Mouse (Mus musculus): ENCODE measurements at regions not wholly inside any gene's neighbourhood (a gene's known extent, or its start where the extent isn't known, plus 50 kb on each side); places are given as distances from the start of the nearest gene placed in this dataset.

DNA sequence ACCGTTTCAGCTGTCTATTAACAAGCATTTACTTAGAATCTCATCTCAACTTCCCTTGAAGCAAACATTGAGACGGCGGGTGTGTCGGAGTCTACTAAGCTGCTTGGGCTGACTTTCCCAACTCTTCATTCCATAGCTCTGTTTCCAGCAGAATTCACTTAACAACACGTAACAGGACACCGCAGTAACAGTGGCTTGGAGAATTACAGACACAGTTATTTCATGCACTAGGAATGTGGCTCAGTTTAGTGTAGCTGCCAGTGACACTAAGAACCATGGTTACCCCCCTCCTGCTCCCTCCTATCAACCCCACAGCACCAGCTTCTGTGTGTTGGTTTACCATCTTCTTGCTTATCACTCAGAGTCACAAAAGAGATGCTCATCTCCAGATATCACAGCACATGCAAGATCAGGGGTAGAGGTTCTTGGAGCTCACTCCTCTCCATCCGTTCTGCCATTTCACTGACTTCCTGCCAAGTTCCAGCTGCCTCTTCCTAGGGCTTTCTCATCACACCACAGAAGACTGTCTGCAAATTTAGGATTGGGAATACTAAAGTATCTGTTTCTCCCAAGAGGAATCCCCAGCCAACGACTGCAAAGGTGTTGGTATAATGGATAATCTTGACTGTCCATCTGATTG lies 90.7 kb downstream of the Banf2 start:
- DNase-seq (ENCODE audit: low read depth, low spot score) = no peak

DNA sequence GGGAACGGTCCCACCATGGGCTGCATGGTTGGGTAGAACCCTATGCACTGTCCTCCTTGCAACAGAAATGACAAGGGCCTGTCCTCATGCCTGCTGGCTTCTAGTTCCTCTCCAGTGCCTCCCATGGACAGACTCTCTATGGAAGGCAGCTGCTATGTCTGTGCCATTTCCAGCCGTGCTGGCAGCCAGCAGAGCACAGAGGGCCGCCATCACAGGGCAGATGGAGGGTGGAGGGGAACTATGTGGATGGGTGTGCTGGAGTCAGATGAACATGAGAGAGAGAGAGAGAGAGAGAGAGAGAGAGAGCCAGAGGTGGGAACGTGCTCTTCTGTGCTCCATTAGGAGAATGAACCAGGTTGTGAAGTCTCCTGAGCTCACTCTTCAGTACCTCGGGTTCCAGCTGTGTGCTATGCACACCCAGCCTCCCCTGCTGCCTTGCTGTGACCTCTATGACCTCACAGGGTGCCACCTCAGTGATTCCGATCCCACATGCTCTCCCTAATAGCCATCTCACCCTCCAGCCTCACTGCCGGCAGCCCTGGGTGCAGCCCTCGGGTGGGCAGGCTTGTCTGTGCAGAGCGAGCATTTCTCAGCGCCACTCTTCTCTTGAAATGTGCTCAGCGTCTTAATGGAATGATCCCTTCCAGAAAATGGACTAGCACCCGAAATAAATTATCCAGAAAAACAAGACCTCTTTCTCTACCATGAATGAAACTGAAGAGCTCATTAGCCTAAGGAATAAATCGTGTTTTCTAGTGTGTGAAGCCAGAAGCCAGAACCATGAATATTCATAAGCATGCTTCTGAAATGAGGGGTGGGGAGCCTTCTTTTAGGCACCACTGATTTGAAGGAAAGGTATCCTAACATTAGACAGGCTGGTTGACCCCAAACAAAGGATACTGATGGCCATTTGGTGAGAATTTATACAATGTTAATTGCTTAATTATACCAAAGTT lies 94.5 kb downstream of the Banf2 start:
- DNase-seq (ENCODE audit: low read depth, low spot score) = no peak

DNA sequence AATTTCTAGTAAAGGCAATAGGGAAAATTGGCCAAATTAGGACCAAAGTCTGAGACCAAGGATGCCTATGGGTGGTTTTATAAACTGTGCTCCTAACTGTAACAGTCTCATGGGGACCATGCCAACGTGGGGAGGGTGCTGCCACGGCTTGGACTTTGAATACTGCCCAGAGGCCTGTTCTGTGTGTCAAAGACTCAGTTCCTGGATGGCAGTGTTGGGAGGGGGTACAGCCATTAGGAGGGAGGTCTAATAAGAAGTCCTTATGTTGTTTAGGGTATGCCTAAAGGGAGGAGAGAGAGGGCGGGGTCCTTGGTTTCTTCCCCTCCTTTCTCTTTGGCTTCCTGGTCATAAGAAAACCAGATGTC lies 95.2 kb downstream of the Banf2 start:
- no peak for DNase-seq (ENCODE audit: low read depth, low spot score)

DNA sequence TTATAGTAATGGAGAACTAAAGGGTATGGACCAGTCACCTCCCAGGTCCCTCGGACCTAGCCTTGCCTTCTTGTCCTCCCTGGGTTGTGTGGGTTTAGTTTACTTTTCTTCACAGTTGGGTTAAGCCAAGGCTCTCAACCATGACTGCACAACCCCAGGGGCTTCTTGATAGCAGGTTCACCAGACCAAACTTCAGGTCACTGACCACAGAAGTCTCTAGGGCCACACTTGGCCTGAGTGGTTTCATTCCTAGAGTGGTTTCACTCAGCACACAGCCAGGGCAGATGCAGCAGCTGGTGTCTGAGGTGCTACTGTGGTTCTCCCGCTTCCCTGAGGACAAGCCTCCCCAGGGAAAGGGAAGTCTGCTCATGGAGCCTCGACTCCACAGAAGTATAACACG lies 95.7 kb downstream of the Banf2 start:
- no peak for DNase-seq (ENCODE audit: low read depth, low spot score)

- no peak for DNase-seq (ENCODE audit: low read depth, low spot score)
Measured at GRCm38 (mm10) chr2:144133806-144134574, 101.1 kb downstream of the Banf2 start.

- no peak for DNase-seq (ENCODE audit: low read depth, low spot score)
Measured at GRCm38 (mm10) chr2:144134575-144134958, 101.7 kb downstream of the Banf2 start.

- no peak for DNase-seq (ENCODE audit: low read depth, low spot score)
Measured at GRCm38 (mm10) chr2:144135586-144135985, 102.7 kb downstream of the Banf2 start.

GRCm38 (mm10) chr2:144143620-144144384 lies 110.9 kb downstream of the Banf2 start:
- DNase-seq (ENCODE audit: low read depth, low spot score) = no peak

GRCm38 (mm10) chr2:144144486-144145136 lies 111.8 kb downstream of the Banf2 start:
- no peak for DNase-seq (ENCODE audit: low read depth, low spot score)

- peak; percentile 13 for DNase-seq (ENCODE audit: low read depth, low spot score)
Measured at GRCm38 (mm10) chr2:144156456-144157211, 113.8 kb upstream of the Mgme1 start.

GRCm38 (mm10) chr2:144157343-144157742 lies 113.1 kb upstream of the Mgme1 start:
- peak; percentile 15 for DNase-seq (ENCODE audit: low read depth, low spot score)

GRCm38 (mm10) chr2:144158256-144158655 lies 112.2 kb upstream of the Mgme1 start:
- DNase-seq (ENCODE audit: low read depth, low spot score) = no peak

- DNase-seq (ENCODE audit: low read depth, low spot score) = no peak
Measured at GRCm38 (mm10) chr2:144159854-144160331, 110.6 kb upstream of the Mgme1 start.

GRCm38 (mm10) chr2:144160434-144160833 lies 110.0 kb upstream of the Mgme1 start:
- no peak for DNase-seq (ENCODE audit: low read depth, low spot score)

- no peak for DNase-seq (ENCODE audit: low read depth, low spot score)
Measured at GRCm38 (mm10) chr2:144161852-144162251, 108.6 kb upstream of the Mgme1 start.

DNA sequence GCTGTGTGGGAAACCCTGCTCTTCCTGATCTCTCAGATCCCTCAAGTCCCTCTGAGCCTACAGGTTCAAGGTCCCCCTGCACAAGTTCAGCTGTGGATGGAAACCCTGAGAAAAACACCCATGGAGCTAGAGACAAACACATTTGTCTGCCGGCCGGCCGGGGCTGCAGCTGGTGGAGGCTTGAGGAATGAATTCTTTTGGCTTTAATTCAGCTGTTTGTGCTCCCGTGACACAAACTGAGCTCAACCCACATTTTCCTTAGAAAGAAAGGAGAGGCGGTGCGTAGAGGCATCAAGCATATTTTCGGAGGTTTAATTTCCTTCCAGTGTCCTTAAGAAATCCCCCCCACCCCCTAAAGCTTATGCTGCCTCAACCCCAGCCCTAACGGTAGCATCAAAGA lies 106.4 kb upstream of the Mgme1 start:
- DNase-seq (ENCODE audit: low read depth, low spot score) = no peak

GRCm38 (mm10) chr2:144164986-144165821 lies 105.3 kb upstream of the Mgme1 start:
- DNase-seq (ENCODE audit: low read depth, low spot score) = peak; percentile 74

DNA sequence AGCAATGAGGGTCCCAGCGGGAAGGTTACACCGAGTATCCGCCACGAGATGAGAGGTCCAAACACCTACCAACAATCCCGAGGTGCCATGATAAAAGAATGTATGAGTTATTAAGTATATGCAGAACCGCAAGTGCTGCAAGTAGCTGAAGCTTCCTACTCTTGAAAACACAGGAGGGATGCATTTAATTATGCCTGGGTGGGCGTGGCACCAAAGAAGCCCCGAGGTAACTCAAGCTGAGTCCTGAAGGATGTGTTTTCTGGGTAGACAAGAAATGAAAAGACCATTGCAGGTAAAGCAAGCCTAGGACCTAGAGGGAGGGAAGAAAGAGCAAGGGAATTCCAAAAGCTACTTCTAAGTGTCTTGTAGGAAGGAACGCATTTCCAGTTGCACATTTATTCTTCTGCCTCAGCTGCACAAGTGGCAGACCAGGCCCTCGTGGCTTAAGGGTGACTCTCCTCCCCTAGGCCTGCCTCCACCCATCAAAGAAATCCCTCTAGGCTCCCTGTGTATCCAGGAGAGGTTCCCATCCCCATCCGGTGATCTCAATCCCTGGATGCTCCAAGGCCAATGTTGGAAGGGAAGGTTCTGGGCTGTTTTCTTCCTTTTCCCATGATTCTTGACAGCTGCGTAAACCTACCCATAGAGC lies 104.2 kb upstream of the Mgme1 start:
- DNase-seq (ENCODE audit: low read depth, low spot score) = peak; percentile 34
